Mouse (Mus musculus) forebrain, embryonic 15.5 days (tissue): ENCODE measurements at regions not wholly inside any gene's neighbourhood (a gene's known extent, or its start where the extent isn't known, plus 50 kb on each side); places are given as distances from the start of the nearest gene placed in this dataset.

Experiments used
- ATAC-seq: fragments of 200-750 bp; cut with Nextera tagmentation; replicated peaks from 2 replicates; pipeline ENCODE4 v1.8.0; 2017; ENCODE audit warnings: mild to moderate bottlenecking, moderate TSS enrichment, moderate library complexity
- H3K27ac ChIP-seq: fragments of 300-500 bp; sonication (generic); replicated peaks from 2 replicates; pipeline ENCODE4 v1.5.1; 2015; ENCODE audit warnings: mild to moderate bottlenecking, inconsistent platforms
- H3K27me3 ChIP-seq: fragments of 300-500 bp; sonication (generic); 2 replicates; pipeline ENCODE4 v1.6.1; 2015; ENCODE audit warnings: inconsistent platforms
- H3K36me3 ChIP-seq: fragments of 300-500 bp; sonication (generic); 2 replicates; pipeline ENCODE4 v1.6.1; 2015; ENCODE audit warnings: mild to moderate bottlenecking, inconsistent platforms
- H3K4me1 ChIP-seq: fragments of 300-500 bp; sonication (generic); 2 replicates; pipeline ENCODE4 v1.6.1; 2015; ENCODE audit warnings: inconsistent platforms
- H3K4me2 ChIP-seq: fragments of 300-500 bp; sonication (generic); replicated peaks from 2 replicates; pipeline ENCODE4 v1.6.1; 2015; ENCODE audit warnings: mild to moderate bottlenecking, inconsistent platforms
- H3K4me3 ChIP-seq: fragments of 300-500 bp; sonication (generic); 2 replicates; pipeline ENCODE4 v1.5.1; 2015; ENCODE audit warnings: mild to moderate bottlenecking, inconsistent platforms
- H3K9ac ChIP-seq: fragments of 300-500 bp; sonication (generic); replicated peaks from 2 replicates; pipeline ENCODE4 v1.6.1; 2015; ENCODE audit warnings: mild to moderate bottlenecking, inconsistent platforms
- H3K9me3 ChIP-seq: fragments of 300-500 bp; sonication (generic); 2 replicates; pipeline ENCODE4 v1.6.1; 2016; ENCODE audit warnings: inconsistent platforms
- WGBS: fragments of 180-500 bp; shearing (Covaris S2); methylation state at CpG from one replicate; pipeline ENCODE4 v1.1.7; 2015; ENCODE audit warnings: mixed read lengths; 5-methylcytosine and 5-hydroxymethylcytosine counted together

DNA sequence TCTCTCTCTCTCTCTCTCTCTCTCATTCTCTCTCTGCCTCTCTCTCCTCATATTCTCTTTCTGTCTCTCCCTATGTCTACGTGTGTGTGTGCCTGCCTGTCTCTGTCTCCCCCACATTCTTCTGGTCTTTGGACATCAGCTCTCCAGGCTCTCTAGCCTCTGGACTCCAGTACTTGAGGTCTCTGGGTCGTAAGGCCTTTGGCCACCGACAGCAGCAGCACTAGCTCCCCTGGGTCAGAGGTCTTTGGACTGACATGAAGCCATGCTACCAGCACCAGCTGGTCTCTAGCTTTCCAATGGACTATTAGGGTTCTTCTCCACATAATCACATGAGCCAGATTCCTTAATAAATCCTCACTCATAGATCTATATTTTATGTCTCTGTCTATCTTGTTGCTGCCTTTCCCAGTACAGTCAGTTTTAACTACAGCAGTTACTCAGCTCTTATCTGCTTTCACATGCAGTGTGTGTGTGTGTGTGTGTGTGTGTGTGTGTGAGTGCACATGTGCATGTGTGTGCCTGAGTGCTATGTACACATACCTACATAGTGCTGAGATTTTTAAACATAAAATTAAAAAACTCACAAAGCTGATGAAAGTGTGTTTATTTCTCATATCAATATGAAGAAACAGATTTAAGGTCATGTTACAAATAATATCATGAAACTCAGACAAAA lies 81.7 kb upstream of the Cpeb2 start:
- Histone ChIP-seq H3K27me3 (no peaks in the 10 kb centered on the region), H3K27ac (no peak overlapping the region), H3K9me3 (no peaks in the 10 kb centered on the region), H3K4me1 (peaks cover 4% of the 10 kb centered on the region; the same call in 1 of the 2 replicates), H3K4me3 (no peak overlapping the region), H3K9ac (no peak overlapping the region), H3K4me2 (no peak overlapping the region), H3K36me3 (no peaks in the 10 kb centered on the region)
- ATAC-seq, result no peak
- 81% methylated on average over 3 of the region's 3 CpGs for WGBS

DNA sequence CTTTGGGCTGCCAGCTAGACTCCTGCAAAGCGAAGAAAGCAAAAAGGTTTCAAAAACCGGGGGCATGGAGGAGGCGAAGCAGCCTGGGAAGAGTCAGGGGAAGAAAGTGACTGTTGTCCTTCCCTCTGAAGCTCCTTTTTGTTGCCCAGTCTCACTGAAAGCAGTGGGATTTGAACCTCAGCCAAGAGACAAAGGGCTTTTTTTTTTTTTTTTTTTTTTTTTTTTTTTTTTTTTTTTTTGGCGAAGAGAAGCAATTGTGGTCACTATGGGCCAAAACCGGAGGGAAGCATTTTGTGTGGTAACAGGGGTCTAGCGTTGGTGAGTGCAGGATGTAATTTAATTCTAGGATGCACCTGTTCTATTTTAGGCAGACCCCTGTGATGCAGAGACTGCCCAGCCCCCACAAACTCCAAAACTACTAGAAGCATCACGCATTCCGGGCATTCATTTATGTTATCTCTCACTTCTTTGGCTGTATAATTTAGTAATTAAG lies 80.8 kb upstream of the Cpeb2 start:
- no peak overlapping the region for H3K4me2 ChIP-seq
- no peaks in the 10 kb centered on the region for H3K36me3 ChIP-seq
- WGBS, result 26% methylated on average over 8 of the region's 8 CpGs
- no peak overlapping the region for H3K4me3 ChIP-seq
- no peak overlapping the region for H3K27ac ChIP-seq
- no peak for ATAC-seq
- peaks cover 4% of the 10 kb centered on the region; the same call in 1 of the 2 replicates for H3K4me1 ChIP-seq
- no peaks in the 10 kb centered on the region for H3K27me3 ChIP-seq
- H3K9me3 ChIP-seq, result no peaks in the 10 kb centered on the region
- no peak overlapping the region for H3K9ac ChIP-seq

- no peak for ATAC-seq
- Histone ChIP-seq H3K4me1 (peaks cover 4% of the 10 kb centered on the region; the same call in 1 of the 2 replicates), H3K36me3 (no peaks in the 10 kb centered on the region), H3K9ac (no peak overlapping the region), H3K4me3 (no peak overlapping the region), H3K4me2 (no peak overlapping the region), H3K9me3 (no peaks in the 10 kb centered on the region), H3K27ac (no peak overlapping the region), H3K27me3 (no peaks in the 10 kb centered on the region)
- WGBS, result 47% methylated on average over 1 of the region's 1 CpGs
Observed at GRCm38 (mm10) chr5:43152881-43153280, 80.1 kb upstream of the Cpeb2 start.

- peaks cover 4% of the 10 kb centered on the region; the same call in 1 of the 2 replicates for H3K4me1 ChIP-seq
- no peak overlapping the region for H3K4me2 ChIP-seq
- ATAC-seq, result no peak
- H3K4me3 ChIP-seq, result no peak overlapping the region
- H3K9ac ChIP-seq, result no peak overlapping the region
- no peaks in the 10 kb centered on the region for H3K36me3 ChIP-seq
- 82% methylated on average over 3 of the region's 3 CpGs for WGBS
- no peak overlapping the region for H3K27ac ChIP-seq
- H3K27me3 ChIP-seq, result no peaks in the 10 kb centered on the region
- no peaks in the 10 kb centered on the region for H3K9me3 ChIP-seq
Observed at GRCm38 (mm10) chr5:43156771-43157170, 76.2 kb upstream of the Cpeb2 start.

- Histone ChIP-seq H3K4me2 (no peak overlapping the region), H3K4me3 (no peak overlapping the region), H3K9ac (no peak overlapping the region), H3K27me3 (no peaks in the 10 kb centered on the region), H3K36me3 (no peaks in the 10 kb centered on the region), H3K9me3 (no peaks in the 10 kb centered on the region), H3K4me1 (no peaks in the 10 kb centered on the region), H3K27ac (no peak overlapping the region)
- WGBS, result 89% methylated on average over 6 of the region's 6 CpGs
- no peak for ATAC-seq
Observed at GRCm38 (mm10) chr5:43160140-43160539, 72.8 kb upstream of the Cpeb2 start.

GRCm38 (mm10) chr5:43181475-43181874 lies 51.5 kb upstream of the Cpeb2 start:
- 91% methylated on average over 8 of the region's 8 CpGs for WGBS

More at GRCm38 (mm10) chr5:43181475-43181874, 51.5 kb upstream of the Cpeb2 start:
- Histone ChIP-seq H3K4me3 (no peak overlapping the region), H3K36me3 (no peaks in the 10 kb centered on the region), H3K4me2 (no peak overlapping the region), H3K4me1 (no peaks in the 10 kb centered on the region), H3K9ac (no peak overlapping the region), H3K27me3 (no peaks in the 10 kb centered on the region), H3K9me3 (no peaks in the 10 kb centered on the region), H3K27ac (no peak overlapping the region)
- ATAC-seq, result no peak
